Mouse (Mus musculus): ENCODE measurements around the gene Rab15. TPM values are rescaled to one million over a fixed set of nuclear protein-coding genes. Genes with fewer than 3 reads are reported as not detected.

Rab15 gene
- polyA plus RNA-seq, 1 experiment from 2014 or later, result 37.8 TPM

DNA sequence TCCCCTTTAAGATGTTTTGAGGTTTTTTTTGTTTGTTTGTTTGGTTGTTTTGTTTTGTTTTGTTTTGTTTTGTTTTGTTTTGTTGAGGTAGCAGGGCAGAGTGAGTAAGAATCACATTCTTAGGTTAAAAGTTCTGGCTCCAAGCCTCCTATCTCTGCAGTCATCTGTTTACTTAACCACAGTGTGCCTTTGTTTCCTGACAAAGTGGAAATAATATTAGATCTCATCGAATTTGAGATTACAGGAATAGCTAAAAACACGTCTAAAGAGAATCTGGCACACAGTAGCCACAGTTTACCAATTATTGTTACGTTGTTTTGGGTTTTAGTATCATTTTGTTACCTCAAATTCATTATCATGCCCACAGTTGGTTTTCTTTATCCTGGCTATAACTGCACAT lies 48.1 kb downstream of the Rab15 start:
- no peak overlapping the region for H3K27ac ChIP-seq
- WGBS, result 64% methylated on average over 3 of the region's 3 CpGs
- H3K9ac ChIP-seq, result no peak overlapping the region
- no peak overlapping the region for H3K4me2 ChIP-seq
- 0 out of 2 replicates have a peak, but pooled peaks cover 4% of the 10 kb centered on the region for H3K36me3 ChIP-seq
- no peaks in the 10 kb centered on the region for H3K4me1 ChIP-seq
- no peaks in the 10 kb centered on the region for H3K9me3 ChIP-seq
- H3K27me3 ChIP-seq (replicated peaks), result no peaks in the 10 kb centered on the region
- H3K4me3 ChIP-seq (replicated peaks), result no peak overlapping the region
- ATAC-seq (ENCODE audit: insufficient read depth, low FRiP score, low read depth), result no peak

DNA sequence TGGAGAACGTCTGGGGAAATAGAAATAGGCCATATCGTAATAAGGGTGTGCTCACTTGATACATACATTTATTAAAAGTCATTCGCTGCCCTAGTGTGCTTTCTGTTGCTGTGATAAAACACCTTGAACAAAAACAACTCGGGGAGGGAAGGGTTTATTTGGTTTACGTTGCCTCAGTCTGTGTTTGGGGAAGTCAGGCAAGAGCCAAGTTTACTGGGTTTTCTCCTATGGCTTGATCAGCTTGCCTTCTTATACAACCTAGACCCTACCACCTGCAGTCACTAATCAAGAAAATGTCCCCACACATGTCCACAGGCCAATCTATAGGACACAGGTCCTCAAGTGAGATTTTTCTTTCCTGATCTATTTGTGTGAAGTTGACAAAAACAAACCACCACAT lies 51.2 kb downstream of the Rab15 start:
- Histone ChIP-seq H3K9ac (no peak overlapping the region), H3K4me3 (replicated peaks) (no peak overlapping the region), H3K4me1 (no peaks in the 10 kb centered on the region), H3K27me3 (replicated peaks) (no peaks in the 10 kb centered on the region), H3K27ac (no peak overlapping the region), H3K9me3 (no peaks in the 10 kb centered on the region), H3K36me3 (no peaks in the 10 kb centered on the region), H3K4me2 (no peak overlapping the region)
- 83% methylated on average over 5 of the region's 5 CpGs for WGBS
- ATAC-seq (ENCODE audit: insufficient read depth, low FRiP score, low read depth), result no peak

DNA sequence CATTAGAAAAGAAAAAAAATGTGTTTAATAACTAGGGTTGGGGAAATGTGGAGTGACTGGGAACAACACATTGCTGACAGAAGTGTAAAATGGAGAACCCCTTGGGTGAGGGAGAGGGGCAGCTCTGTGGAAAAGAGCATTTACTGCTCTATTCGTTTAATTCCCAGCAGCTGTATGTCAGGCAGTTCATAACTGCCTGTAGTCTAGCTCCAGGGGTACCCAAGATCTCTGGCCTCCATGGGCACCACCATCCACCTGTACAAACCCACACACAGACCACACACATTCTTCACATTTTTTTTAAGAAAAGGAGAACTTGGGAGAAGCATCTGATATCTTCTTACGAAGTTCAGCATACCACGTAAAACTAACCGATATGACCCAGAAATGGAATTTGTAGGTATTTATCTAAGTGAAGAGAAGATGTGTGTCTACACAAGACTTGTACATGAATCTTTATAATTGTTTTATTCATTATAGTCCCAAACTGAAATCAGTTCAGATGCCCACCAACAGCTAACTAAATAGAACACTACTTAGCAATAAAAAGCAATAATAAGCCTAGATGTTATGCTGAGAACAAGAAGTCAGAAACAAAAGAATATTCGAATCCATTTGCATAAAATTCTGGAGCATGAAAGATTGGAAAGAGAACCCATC lies 51.7 kb downstream of the Rab15 start:
- 75% methylated on average over 5 of the region's 5 CpGs for WGBS
- H3K36me3 ChIP-seq, result no peaks in the 10 kb centered on the region

DNA sequence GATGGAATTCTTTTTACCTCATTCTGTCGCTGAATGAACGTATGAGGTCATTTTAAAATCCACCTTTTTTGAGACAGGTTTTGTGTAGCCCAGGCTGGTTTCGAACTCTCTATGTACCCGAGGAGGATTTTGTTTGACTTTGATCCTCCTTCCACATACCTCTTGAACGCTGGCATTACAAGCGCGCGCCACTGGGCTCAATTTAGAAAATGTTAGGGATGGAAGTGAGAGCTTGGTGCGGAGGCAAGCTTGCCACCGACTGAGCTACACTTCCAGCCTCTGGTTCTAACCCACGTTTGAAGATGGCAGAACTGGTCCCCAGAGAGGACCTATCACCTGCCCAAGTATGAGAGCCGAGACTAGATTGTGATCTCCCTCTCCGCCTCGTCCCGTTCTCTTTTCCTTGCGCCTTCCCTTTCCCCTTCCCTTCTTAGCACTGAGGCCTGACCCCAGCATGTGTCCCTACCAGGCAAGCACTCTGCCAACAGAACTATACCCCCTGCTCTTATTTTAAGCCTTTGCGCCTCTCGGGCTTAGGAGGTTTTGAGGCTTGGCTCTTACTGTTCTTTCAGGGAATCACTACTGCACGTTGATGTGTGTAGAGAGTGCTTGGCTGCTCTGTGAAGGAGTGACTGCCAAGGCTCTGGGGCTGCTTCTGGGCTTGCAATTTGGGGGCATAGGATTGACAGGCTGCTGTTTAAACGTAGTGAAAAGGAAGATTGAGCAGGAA lies 56.6 kb downstream of the Rab15 start:
- H3K4me3 ChIP-seq (replicated peaks), result peak overlapping the region; percentile 71
- 29% methylated on average over 20 of the region's 20 CpGs for WGBS
- peak overlapping the region; percentile 54; the same call in 1 of the 2 replicates for H3K9ac ChIP-seq
- H3K27me3 ChIP-seq (replicated peaks), result no peaks in the 10 kb centered on the region
- no peaks in the 10 kb centered on the region for H3K36me3 ChIP-seq
- no peaks in the 10 kb centered on the region for H3K9me3 ChIP-seq
- ATAC-seq (ENCODE audit: insufficient read depth, low FRiP score, low read depth), result no peak
- H3K4me1 ChIP-seq, result peaks cover 6% of the 10 kb centered on the region
- peak overlapping the region; percentile 76 for H3K4me2 ChIP-seq
- peak overlapping the region; percentile 3; the same call in 1 of the 2 replicates for H3K27ac ChIP-seq

More for the DNA sequence above, 51.7 kb downstream of the Rab15 start:
- H3K9me3 ChIP-seq, result no peaks in the 10 kb centered on the region
- no peak overlapping the region for H3K27ac ChIP-seq
- no peak for ATAC-seq (ENCODE audit: insufficient read depth, low FRiP score, low read depth)
- peaks cover 5% of the 10 kb centered on the region for H3K4me1 ChIP-seq
- no peak overlapping the region for H3K4me3 ChIP-seq (replicated peaks)
- no peak overlapping the region for H3K4me2 ChIP-seq
- no peaks in the 10 kb centered on the region for H3K27me3 ChIP-seq (replicated peaks)
- no peak overlapping the region for H3K9ac ChIP-seq

DNA sequence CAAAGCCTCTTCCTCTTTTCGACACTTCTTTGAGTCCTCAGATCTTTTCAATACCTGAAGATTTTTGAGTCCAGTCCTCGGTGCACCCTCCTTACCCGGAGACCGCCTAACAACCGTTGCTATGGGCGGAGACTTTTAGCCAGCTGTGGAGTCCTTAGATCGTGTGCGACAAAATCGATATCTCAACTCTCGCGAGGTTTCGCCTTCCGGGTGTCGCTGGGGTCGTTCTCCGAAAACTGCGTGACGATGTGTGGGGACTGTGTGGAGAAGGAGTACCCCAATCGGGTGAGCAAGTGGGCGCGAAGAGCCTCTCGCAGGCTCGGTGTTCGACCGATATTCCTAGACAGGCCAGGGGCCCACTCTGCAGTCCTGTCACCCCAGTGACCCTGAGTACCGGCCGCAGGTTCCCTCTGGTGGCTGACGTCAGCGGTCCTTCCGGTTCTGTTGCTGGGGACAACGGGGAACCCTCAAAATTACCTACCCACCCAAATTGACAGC lies 57.3 kb downstream of the Rab15 start, which contains the start of the genes Churc1 and Fntb:
Churc1 (plus strand) TSS at position 185 of the 498 bp plus-strand sequence.
Fntb (plus strand) TSS at position 236 of the 498 bp plus-strand sequence.
- H3K4me3 ChIP-seq (replicated peaks), result peak within 1 kb of the TSS; percentile 71
- peaks cover 6% of the 10 kb centered on the region for H3K4me1 ChIP-seq
- peak within 1 kb of the TSS; percentile 76 for H3K4me2 ChIP-seq
- no peaks in the 10 kb centered on the region for H3K9me3 ChIP-seq
- peak within 1 kb of the TSS; percentile 65 for H3K27ac ChIP-seq
- H3K9ac ChIP-seq, result peak within 1 kb of the TSS; percentile 54; the same call in 1 of the 2 replicates
- H3K27me3 ChIP-seq (replicated peaks), result no peaks in the 10 kb centered on the region
- under 1% methylated on average over 31 of the region's 31 CpGs for WGBS
- H3K36me3 ChIP-seq, result no peaks in the 10 kb centered on the region
- ATAC-seq (ENCODE audit: insufficient read depth, low FRiP score, low read depth), result peak; percentile 98

DNA sequence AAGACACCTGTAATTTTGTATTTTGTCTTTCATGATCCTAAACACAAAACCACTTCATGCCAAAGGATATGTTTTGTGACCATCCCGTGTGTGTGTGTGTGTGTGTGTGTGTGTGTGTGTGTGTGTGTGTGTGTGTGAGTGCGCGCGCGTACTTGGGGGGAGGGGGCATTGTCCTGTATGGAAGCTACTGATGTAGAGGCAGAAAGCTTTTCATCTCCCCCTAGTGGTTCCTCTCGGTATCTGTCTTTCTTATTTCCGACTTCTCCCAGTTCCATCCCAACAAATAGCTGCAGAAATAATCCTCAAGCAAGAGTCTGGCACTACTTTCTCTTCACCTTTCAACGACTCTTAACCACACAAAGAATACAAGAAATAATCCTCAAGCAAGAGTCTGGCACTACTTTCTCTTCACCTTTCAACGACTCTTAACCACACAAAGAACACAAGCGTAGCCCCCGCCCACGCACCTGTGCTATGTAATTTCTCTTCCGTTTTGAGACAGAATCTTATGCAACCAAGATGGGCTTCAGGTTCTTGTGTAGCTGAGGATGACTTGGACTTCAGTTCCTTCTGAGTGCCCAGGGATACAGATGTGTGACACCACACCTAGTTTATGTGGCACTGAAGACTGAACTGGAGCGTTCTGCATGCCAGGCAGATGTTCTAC lies 69.9 kb downstream of the Rab15 start:
- Histone ChIP-seq H3K27me3 (replicated peaks) (no peaks in the 10 kb centered on the region), H3K36me3 (no peaks in the 10 kb centered on the region), H3K4me1 (no peaks in the 10 kb centered on the region), H3K4me3 (replicated peaks) (no peak overlapping the region), H3K27ac (no peak overlapping the region), H3K9ac (no peak overlapping the region), H3K4me2 (no peak overlapping the region), H3K9me3 (no peaks in the 10 kb centered on the region)
- 45% methylated on average over 14 of the region's 14 CpGs for WGBS
- no peak for ATAC-seq (ENCODE audit: insufficient read depth, low FRiP score, low read depth)

DNA sequence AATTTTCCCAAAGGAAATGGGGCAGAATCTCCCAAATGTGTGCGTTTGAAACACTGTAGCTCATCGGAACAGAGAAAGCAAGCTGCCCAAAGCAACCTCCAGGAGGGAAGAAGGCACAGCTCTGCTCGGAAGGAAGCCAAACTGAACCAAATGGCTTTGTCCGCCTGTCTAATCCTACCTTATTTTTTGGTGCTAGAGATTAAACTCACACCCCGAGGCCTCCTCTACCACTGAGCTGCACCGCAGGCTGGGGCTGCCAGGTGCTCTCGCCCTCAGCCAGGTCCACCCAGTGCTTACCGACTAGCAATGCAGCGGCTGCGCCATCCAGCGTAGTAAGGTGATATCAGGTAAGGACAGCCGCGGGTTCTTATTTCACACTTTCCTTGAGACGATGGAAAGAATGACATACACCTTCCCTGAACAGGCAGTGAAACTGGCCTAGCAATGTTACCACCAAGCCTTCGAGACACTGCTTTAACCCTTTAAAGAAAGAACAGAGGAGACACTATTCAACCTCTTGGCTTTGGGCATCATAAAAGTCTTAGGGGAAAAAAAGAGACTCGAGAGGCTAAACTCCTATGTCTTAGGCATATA lies 71.7 kb downstream of the Rab15 start:
- no peak overlapping the region for H3K27ac ChIP-seq
- no peak overlapping the region for H3K4me2 ChIP-seq
- no peaks in the 10 kb centered on the region for H3K9me3 ChIP-seq
- no peaks in the 10 kb centered on the region for H3K4me1 ChIP-seq
- no peak overlapping the region for H3K9ac ChIP-seq
- no peaks in the 10 kb centered on the region for H3K36me3 ChIP-seq
- no peak for ATAC-seq (ENCODE audit: insufficient read depth, low FRiP score, low read depth)
- H3K27me3 ChIP-seq (replicated peaks), result no peaks in the 10 kb centered on the region
- H3K4me3 ChIP-seq (replicated peaks), result no peak overlapping the region
- WGBS, result 77% methylated on average over 16 of the region's 16 CpGs

Other genes starting within 250 kb of the Rab15 start
- 2.8 and 5.0 TPM in 2 replicates for gene Sptb, start 112.4 kb downstream of the Rab15 start, polyA plus RNA-seq (2015; fragmentation: Nextera tagmentation; extraction: Ambion mirVana)
- gene Churc1, start 57.4 kb downstream of the Rab15 start, polyA plus RNA-seq (2015; fragmentation: Nextera tagmentation; extraction: Ambion mirVana), result 145 and 147 TPM in 2 replicates
- gene Fntb, start 57.3 kb downstream of the Rab15 start, polyA plus RNA-seq (2015; fragmentation: Nextera tagmentation; extraction: Ambion mirVana), result 33.7 and 35.7 TPM in 2 replicates
- 87.7 and 108 TPM in 2 replicates for gene Gpx2, start 27.4 kb downstream of the Rab15 start, polyA plus RNA-seq (2015; fragmentation: Nextera tagmentation; extraction: Ambion mirVana)
- gene Max, start 139.3 kb upstream of the Rab15 start, polyA plus RNA-seq (2015; fragmentation: Nextera tagmentation; extraction: Ambion mirVana), result 12.9 and 13.0 TPM in 2 replicates

Data from stomach, embryonic 15.5 days (tissue).